Mouse (Mus musculus): Measurements from ENCODE around the gene Tecpr1.
A peak's percentile ranks its signal among the peaks of the same experiment; 100 is the strongest.

The Tecpr1 gene

DNA sequence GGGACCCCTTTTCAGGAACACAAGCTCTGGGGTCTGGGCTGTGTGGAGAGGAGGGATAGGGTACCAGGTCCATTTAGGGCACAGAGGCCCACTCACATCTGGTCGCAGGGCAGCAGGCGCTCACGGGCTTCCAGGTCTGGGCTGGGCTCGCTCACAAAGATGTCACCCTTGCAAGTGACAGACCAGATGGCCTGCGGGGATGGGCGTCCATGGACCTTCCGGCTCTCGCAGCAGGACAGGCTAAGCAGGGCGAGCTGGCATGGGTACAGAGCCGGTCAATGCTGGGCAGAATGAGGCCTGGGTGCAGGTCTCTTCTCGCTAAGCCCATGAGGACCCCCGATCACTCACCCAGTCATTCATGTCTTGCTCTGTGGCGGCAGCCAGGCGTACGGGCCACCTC, 17.3 kb downstream of the Tecpr1 start:
- DNase-seq = no peak

DNA sequence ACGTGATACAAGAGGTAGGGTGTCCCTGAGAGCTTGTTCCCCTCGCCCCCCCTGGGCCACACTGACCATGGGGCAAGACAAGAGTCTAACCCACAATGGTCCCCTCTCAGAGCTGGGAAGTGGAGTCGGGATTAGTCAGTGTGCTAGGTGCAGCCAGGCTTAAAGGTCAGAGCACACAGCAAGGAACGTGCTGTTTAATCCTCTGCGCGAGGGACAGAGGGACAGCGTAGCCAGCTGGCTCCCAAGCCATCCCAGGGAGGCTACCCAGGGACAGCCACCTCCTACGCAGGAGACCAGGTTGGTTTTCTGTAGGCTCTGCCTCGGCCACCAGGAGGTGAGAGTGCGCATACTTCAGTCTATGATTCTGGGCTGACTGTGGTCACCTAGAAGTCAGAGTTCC, 18.5 kb downstream of the Tecpr1 start:
- DNase-seq = no peak

GRCm38 (mm10) chr5:144204303-144204702, 19.1 kb downstream of the Tecpr1 start:
- DNase-seq = no peak

- DNase-seq = no peak
Measured at GRCm38 (mm10) chr5:144203398-144203959, 19.9 kb downstream of the Tecpr1 start.

DNA sequence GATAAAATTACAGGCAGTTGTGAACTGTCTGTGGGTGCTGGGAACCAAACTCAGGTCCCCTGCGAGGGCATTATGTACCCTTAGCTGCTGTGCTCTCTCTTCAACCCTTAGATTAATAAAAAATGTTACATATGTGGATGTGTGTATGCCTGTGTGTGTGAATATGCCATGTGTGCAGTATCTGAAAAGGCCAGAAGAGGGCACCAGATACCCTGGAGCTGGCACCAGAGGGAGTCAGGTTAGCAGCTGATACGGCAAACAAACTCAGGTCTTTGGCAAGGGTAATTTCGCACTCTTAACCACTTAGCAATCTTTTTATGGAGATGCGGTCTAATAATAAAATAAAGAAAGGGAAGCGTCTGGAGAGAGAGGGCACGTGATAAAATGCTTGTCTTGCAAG, 21.0 kb downstream of the Tecpr1 start:
- DNase-seq = peak; percentile 51

DNA sequence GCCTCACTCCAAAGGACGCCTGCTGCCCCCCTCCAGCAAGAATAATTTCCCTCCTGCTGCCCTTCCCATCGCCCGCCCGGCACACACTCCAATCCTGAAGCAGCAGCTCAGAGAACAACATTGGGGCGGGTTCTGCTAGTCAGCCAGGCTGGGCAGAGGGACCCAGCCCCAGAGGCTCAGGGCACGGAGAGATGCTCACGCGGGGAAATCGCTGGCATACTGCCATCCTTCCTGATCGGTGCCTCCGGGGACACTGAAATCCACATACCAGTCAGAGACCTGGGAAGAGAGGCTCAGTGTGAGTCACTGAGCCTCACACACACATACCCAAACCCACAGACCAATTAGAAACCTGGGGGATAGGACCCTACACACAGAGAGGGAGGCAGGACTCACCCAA, 22.8 kb downstream of the Tecpr1 start:
- no peak for DNase-seq

DNA sequence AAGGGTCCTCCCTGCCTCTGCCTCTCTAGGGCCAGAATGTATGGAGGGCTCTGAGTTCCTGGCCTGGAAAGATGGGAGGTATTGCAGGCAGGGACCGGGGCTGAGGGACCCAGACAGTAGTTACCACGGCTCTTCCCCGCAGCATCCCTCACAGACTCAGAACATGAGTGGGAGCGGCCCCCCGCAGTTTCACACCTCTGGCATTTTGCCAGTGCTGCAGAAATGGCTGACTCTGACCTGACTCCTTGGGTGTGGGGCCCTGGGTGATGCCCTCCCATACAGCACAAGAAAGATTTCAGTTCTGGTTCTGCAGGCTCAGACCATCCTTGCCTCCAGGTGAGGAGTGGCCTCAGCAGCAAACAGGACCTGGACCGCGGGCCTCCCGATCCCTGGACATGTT, 27.8 kb downstream of the Tecpr1 start:
- no peak for DNase-seq

- no peak for DNase-seq
Measured at GRCm38 (mm10) chr5:144194416-144194815, 29.0 kb downstream of the Tecpr1 start.

GRCm38 (mm10) chr5:144192673-144193072, 30.7 kb downstream of the Tecpr1 start:
- DNase-seq = no peak

GRCm38 (mm10) chr5:144191026-144191425, 32.4 kb downstream of the Tecpr1 start:
- DNase-seq = no peak

DNA sequence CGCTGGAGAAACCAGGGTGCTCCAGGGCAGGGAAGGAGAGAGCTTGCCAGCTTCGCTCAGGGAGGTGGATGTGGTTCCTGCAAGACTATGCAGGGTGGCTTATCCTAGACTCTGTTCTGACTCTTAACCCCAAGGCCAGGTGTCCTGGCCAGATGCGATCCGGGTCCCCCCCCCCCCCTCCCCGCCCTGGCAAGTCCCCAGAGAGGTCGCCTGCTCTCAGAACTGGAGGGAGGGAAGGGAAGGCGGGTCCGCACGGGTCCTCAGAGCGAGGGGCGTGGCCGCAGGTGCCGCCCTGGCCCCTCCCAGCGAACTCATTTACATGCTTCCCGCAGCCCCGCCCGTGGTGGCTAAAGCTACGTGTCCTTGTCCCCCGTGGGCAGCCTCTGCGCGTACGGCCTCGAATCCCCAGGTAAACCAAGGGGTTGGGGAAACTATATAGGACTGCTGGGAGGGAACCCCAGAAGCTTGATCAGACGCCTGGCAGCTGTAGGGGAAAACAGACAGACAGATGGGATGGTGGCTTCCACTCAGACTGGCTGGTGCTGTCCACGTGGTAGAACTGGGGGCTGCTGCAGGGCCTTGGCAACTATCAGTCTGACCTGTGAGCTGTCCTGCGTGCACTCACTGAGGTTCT, 33.3 kb downstream of the Tecpr1 start, which contains the start of gene Bhlha15:
TSS of gene Bhlha15 (plus strand) at position 337 of the 634 bp plus-strand sequence.
- peak; percentile 85 for DNase-seq

- DNase-seq = no peak
Measured at GRCm38 (mm10) chr5:144189327-144189726, 34.1 kb downstream of the Tecpr1 start.

DNA sequence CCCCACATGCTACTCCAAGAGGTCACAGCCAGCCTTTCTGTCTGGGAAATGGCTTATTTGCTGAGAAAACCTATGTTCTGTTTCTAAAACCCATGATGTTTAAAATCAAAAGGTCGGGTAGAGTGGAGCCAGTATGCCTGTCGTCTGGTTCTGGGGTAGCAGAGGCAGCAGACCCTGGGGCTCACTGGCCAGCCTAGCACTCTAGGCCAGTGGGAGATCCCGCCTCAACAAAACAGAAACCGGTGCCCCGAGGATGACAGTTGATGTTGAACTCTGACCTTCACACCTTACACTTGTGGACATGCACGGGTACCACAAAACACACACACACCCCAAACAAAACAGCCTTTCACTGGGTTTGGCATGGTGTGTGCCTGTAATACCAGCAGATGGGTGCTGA, 35.0 kb downstream of the Tecpr1 start:
- no peak for DNase-seq

- DNase-seq = no peak
Measured at GRCm38 (mm10) chr5:144184350-144185045, 38.9 kb downstream of the Tecpr1 start.

- DNase-seq = no peak
Measured at GRCm38 (mm10) chr5:144183647-144184335, 39.6 kb downstream of the Tecpr1 start.

- DNase-seq = no peak
Measured at GRCm38 (mm10) chr5:144183248-144183559, 40.2 kb downstream of the Tecpr1 start.

- no peak for DNase-seq
Measured at GRCm38 (mm10) chr5:144182542-144183247, 40.7 kb downstream of the Tecpr1 start.

DNA sequence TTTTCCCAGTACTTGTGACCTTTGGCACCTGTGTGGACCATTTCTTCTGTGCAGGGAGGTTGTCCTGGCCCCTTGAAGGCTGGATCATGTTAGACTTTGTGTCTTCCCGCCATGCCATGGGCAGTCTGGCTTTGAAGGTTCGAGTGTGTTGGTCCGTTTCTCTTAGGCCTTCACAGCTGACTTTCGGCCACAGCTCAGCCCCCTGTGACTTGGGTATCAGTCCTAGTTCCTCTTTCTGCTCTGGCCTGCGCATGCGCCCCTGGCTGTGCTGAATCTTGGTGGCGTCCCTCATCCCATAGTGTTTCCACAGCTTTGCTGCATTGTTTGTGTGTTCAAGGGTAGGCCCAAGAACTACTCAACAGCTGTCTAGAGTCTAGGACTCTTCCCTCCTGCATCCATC, 42.2 kb downstream of the Tecpr1 start:
- no peak for DNase-seq

DNA sequence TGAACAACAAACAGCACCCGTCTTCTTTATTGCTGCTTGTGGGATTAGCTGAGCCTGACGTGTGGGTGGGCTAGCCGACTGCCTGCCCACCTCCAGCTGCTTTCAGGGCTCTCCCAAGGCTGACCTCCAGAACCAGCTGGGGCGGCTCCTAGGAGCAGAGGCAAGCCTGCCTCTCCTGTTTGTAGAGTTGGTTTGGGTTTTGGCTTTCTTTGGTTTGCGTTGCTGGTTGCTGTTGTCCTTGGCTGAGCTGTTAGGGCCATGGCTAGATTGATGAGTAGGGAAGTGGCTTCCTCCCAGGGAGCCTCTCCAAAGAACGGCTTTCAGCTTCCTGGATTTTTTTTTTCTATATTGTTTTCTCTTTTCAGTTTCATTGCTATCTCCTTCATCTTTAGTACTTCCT, 45.2 kb downstream of the Tecpr1 start:
- DNase-seq = no peak

GRCm38 (mm10) chr5:144173648-144174047, 49.8 kb downstream of the Tecpr1 start:
- no peak for DNase-seq

GRCm38 (mm10) chr5:144169275-144169975, 54.0 kb downstream of the Tecpr1 start:
- DNase-seq = no peak

DNA sequence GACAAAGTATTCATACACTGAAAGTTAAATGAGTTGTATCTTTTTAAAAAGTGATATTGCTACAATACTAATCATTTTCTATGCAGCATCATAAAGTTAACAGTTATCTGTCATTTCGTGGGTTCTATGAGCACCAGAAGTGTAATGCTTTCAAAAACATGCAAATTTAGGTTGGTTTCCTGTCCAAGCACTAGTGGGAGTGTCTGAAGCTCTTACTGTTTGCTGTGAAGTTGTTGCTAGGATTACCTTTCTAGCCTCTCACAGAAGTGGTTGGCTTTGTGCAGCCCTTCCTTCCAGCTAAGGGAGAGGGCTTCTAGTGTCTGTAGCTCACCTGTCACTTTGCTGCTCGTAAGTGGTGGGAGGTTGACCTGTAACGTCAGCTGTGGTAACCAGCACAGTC, 57.7 kb downstream of the Tecpr1 start:
- no peak for DNase-seq

Measured in thymus, postnatal 4 days (tissue).